In the genomic region with DNA sequence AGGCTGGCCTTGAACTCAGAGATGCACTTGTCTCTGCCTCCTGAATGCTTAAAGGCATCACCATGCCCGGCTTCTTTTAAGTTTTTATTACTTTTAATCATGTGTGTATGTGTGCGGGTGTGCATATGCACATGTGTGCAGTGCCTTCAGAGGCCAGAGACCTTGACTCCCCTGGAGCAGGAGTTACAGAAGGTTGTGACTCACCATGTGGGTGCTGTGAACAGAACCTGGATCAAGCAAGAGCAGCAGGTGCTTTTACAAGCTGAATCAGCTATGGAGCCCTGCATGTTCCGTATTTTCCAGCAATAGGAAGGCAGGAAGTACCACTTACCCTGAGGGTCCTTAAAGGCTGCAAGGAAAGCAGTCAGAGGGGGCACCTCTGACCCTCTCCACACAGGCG, we compare ENCODE assay signal across 10 mouse cellular contexts. TPM values are rescaled to one million over a fixed set of nuclear protein-coding genes. Genes with fewer than 3 reads are reported as not detected.
DNase-seq lines count a peak whose midpoint lies in the region; ATAC-seq and TF ChIP-seq lines count a peak whose summit lies in the region.
"Had no signal": no experiment of that assay in that cellular context is flagged by ENCODE, and none has a peak within 500 bp of the region (broad histone marks: within the 10 kb centered on the region; RNA-seq: fewer than 3 reads in every experiment).

No protein-coding gene starts in this region.

- no peaks in the 10 kb centered on the region for H3K36me3 ChIP-seq in kidney, embryonic 14.5 days (ENCODE audit: control insufficient read depth, insufficient read depth, low read length)
- H3K36me3 ChIP-seq in embryonic facial prominence, embryonic 13.5 days, result no peaks in the 10 kb centered on the region
- no peaks in the 10 kb centered on the region for H3K36me3 ChIP-seq in hindbrain, postnatal 0 days (ENCODE audit: insufficient read depth, low read length)
- no peaks in the 10 kb centered on the region for H3K36me3 ChIP-seq in midbrain, embryonic 16.5 days (ENCODE audit: control insufficient read depth, insufficient read depth, low read length)

- H3K27me3 ChIP-seq in kidney, embryonic 14.5 days (ENCODE audit: control insufficient read depth, insufficient read depth, low read length), result no peaks in the 10 kb centered on the region
- H3K27me3 ChIP-seq in embryonic facial prominence, embryonic 13.5 days, result no peaks in the 10 kb centered on the region
- H3K27me3 ChIP-seq in hindbrain, postnatal 0 days (ENCODE audit: insufficient read depth, low read length), result no peaks in the 10 kb centered on the region
- H3K27me3 ChIP-seq in midbrain, embryonic 16.5 days (ENCODE audit: control insufficient read depth, insufficient read depth, low read depth, low read length), result no peaks in the 10 kb centered on the region; the same call in 1 of the 2 replicates

- H3K9ac ChIP-seq in kidney, embryonic 14.5 days (ENCODE audit: low read depth, low read length), result peak overlapping the region; percentile 60
- H3K9ac ChIP-seq in embryonic facial prominence, embryonic 13.5 days, result peak overlapping the region; percentile 76
- H3K9ac ChIP-seq in hindbrain, postnatal 0 days (replicated peaks; ENCODE audit: low read length), result peak overlapping the region; percentile 41; the same call in 1 of the 2 replicates
- peak overlapping the region; percentile 60 for H3K9ac ChIP-seq in midbrain, embryonic 16.5 days (ENCODE audit: low read depth, low read length)

- H3K9me3 ChIP-seq in kidney, embryonic 14.5 days (ENCODE audit: control insufficient read depth, low read length), result no peaks in the 10 kb centered on the region
- no peaks in the 10 kb centered on the region for H3K9me3 ChIP-seq in embryonic facial prominence, embryonic 13.5 days
- no peaks in the 10 kb centered on the region for H3K9me3 ChIP-seq in hindbrain, postnatal 0 days (ENCODE audit: low read length)
- no peaks in the 10 kb centered on the region for H3K9me3 ChIP-seq in midbrain, embryonic 16.5 days (replicated peaks; ENCODE audit: control insufficient read depth, low read length, poor library complexity, severe bottlenecking)

- no peak for DNase-seq in kidney, postnatal 25 days
- no peak for DNase-seq in hindbrain, postnatal 0 days (ENCODE audit: low spot score)
- no peak for DNase-seq in urinary bladder, adult 18-20 months (ENCODE audit: low spot score in 2 of 2)
- DNase-seq in thymus, postnatal 14 days, result no peak
- no peak for DNase-seq in c-Kit-positive CD71-positive TER-119-positive erythroid progenitor cells, embryonic 14.5 days (ENCODE audit: low spot score)
- DNase-seq: cerebellum, postnatal 14 days; heart, adult 11 months had no signal

- H3K4me1 ChIP-seq in kidney, embryonic 14.5 days (ENCODE audit: control insufficient read depth, insufficient read depth, low read length), result peaks cover 36% of the 10 kb centered on the region
- H3K4me1 ChIP-seq in embryonic facial prominence, embryonic 13.5 days, result peaks cover 44% of the 10 kb centered on the region
- peaks cover 5% of the 10 kb centered on the region for H3K4me1 ChIP-seq in hindbrain, postnatal 0 days (ENCODE audit: insufficient read depth, low read length)
- peaks cover 10% of the 10 kb centered on the region for H3K4me1 ChIP-seq in midbrain, embryonic 16.5 days (ENCODE audit: control insufficient read depth, insufficient read depth, low read length)

- no peak; the same call in 1 of the 2 replicates for ATAC-seq in kidney, embryonic 14.5 days (ENCODE audit: low FRiP score, low TSS enrichment)
- no peak for ATAC-seq in embryonic facial prominence, embryonic 13.5 days (ENCODE audit: insufficient number of reproducible peaks, insufficient read depth, low FRiP score, low TSS enrichment, low read depth)
- ATAC-seq in hindbrain, postnatal 0 days, result no peak
- ATAC-seq in midbrain, embryonic 16.5 days, result no peak

- peak overlapping the region; percentile 32 for H3K4me2 ChIP-seq in kidney, embryonic 14.5 days (replicated peaks; ENCODE audit: low read depth, low read length)
- peak overlapping the region; percentile 64 for H3K4me2 ChIP-seq in embryonic facial prominence, embryonic 13.5 days
- peak overlapping the region; percentile 53 for H3K4me2 ChIP-seq in hindbrain, postnatal 0 days (ENCODE audit: low read depth, low read length)
- H3K4me2 ChIP-seq in midbrain, embryonic 16.5 days (ENCODE audit: low read length), result peak overlapping the region; percentile 65

- TF ChIP-seq CTCF in hindbrain, postnatal 0 days (IDR thresholded peaks at IDR 0.05; ENCODE audit: low read depth), result no peak

- whole genome bisulfite sequencing in kidney, embryonic 14.5 days, result 60% methylated on average over 4 of the region's 4 CpGs
- 52% methylated on average over 4 of the region's 4 CpGs for WGBS in embryonic facial prominence, embryonic 13.5 days
- WGBS in hindbrain, postnatal 0 days, result 62% methylated on average over 4 of the region's 4 CpGs
- WGBS in midbrain, embryonic 16.5 days, result 54% methylated on average over 4 of the region's 4 CpGs

- H3K27ac ChIP-seq in kidney, embryonic 14.5 days (ENCODE audit: low read depth, low read length), result peak overlapping the region; percentile 90
- H3K27ac ChIP-seq in embryonic facial prominence, embryonic 13.5 days, result peak overlapping the region; percentile 92
- no peak overlapping the region for H3K27ac ChIP-seq in hindbrain, postnatal 0 days
- no peak overlapping the region for H3K27ac ChIP-seq in midbrain, embryonic 16.5 days (ENCODE audit: low read length)

- H3K4me3 ChIP-seq in kidney, embryonic 14.5 days (ENCODE audit: low read length), result peak overlapping the region; percentile 7; the same call in 1 of the 2 replicates
- H3K4me3 ChIP-seq in embryonic facial prominence, embryonic 13.5 days, result peak overlapping the region; percentile 39
- H3K4me3 ChIP-seq in hindbrain, postnatal 0 days (ENCODE audit: low read length), result no peak overlapping the region; the same call in 1 of the 2 replicates
- H3K4me3 ChIP-seq in midbrain, embryonic 16.5 days (ENCODE audit: low read depth, low read length), result peak overlapping the region; percentile 32

RNA-seq across cellular contexts. Expression of a gene that starts 7.5 kb away (rescaled TPM):
- polyA plus RNA-seq in kidney, embryonic 14.5 days (2014; fragmentation: Nextera tagmentation; extraction: Ambion mirVana), result 95.1 and 117 TPM in 2 replicates
- polyA plus RNA-seq in embryonic facial prominence, embryonic 13.5 days (2015; fragmentation: Nextera tagmentation; extraction: Ambion mirVana), result 54.7 and 68.5 TPM in 2 replicates
- total RNA-seq in hindbrain, postnatal 0 days (2014; rRNA removed), result 486 and 650 TPM in 2 replicates
- polyA plus RNA-seq in hindbrain, postnatal 0 days (2015; fragmentation: Nextera tagmentation; extraction: Ambion mirVana), result 90.4 and 96.3 TPM in 2 replicates
- polyA plus RNA-seq in midbrain, embryonic 16.5 days (2015; fragmentation: Nextera tagmentation; extraction: Ambion mirVana), result 60.4 and 67.9 TPM in 2 replicates

RNA-seq across cellular contexts. Expression of a gene that starts 12.0 kb away (rescaled TPM):
- 0.12 TPM in 1 of 2 replicates, not detected in the other for polyA plus RNA-seq in kidney, embryonic 14.5 days (2014; fragmentation: Nextera tagmentation; extraction: Ambion mirVana)
- 0.07 TPM in 1 of 2 replicates, not detected in the other for polyA plus RNA-seq in embryonic facial prominence, embryonic 13.5 days (2015; fragmentation: Nextera tagmentation; extraction: Ambion mirVana)
- 0.05 and 0.18 TPM in 2 replicates for total RNA-seq in hindbrain, postnatal 0 days (2014; rRNA removed)
- 0.05 and 0.08 TPM in 2 replicates for polyA plus RNA-seq in hindbrain, postnatal 0 days (2015; fragmentation: Nextera tagmentation; extraction: Ambion mirVana)
- polyA plus RNA-seq in midbrain, embryonic 16.5 days (2015; fragmentation: Nextera tagmentation; extraction: Ambion mirVana), result 0.06 TPM in 1 of 2 replicates, not detected in the other

RNA-seq across cellular contexts. Expression of a gene that starts 18.2 kb away (rescaled TPM):
- polyA plus RNA-seq in kidney, embryonic 14.5 days (2014; fragmentation: Nextera tagmentation; extraction: Ambion mirVana), result 353 and 447 TPM in 2 replicates
- polyA plus RNA-seq in embryonic facial prominence, embryonic 13.5 days (2015; fragmentation: Nextera tagmentation; extraction: Ambion mirVana), result 248 and 270 TPM in 2 replicates
- 301 and 453 TPM in 2 replicates for total RNA-seq in hindbrain, postnatal 0 days (2014; rRNA removed)
- 188 and 190 TPM in 2 replicates for polyA plus RNA-seq in hindbrain, postnatal 0 days (2015; fragmentation: Nextera tagmentation; extraction: Ambion mirVana)
- 137 and 143 TPM in 2 replicates for polyA plus RNA-seq in midbrain, embryonic 16.5 days (2015; fragmentation: Nextera tagmentation; extraction: Ambion mirVana)

RNA-seq across cellular contexts. Expression of a gene that starts 27.1 kb away (rescaled TPM):
- polyA plus RNA-seq in kidney, embryonic 14.5 days (2014; fragmentation: Nextera tagmentation; extraction: Ambion mirVana), result 0.23 and 0.73 TPM in 2 replicates
- polyA plus RNA-seq in embryonic facial prominence, embryonic 13.5 days (2015; fragmentation: Nextera tagmentation; extraction: Ambion mirVana), result not detected in 2 replicates
- not detected in 2 replicates for total RNA-seq in hindbrain, postnatal 0 days (2014; rRNA removed)
- not detected in 2 replicates for polyA plus RNA-seq in hindbrain, postnatal 0 days (2015; fragmentation: Nextera tagmentation; extraction: Ambion mirVana)
- not detected in 2 replicates for polyA plus RNA-seq in midbrain, embryonic 16.5 days (2015; fragmentation: Nextera tagmentation; extraction: Ambion mirVana)

RNA-seq across cellular contexts. Expression of a gene that starts 31.0 kb away (rescaled TPM):
- polyA plus RNA-seq in kidney, embryonic 14.5 days (2014; fragmentation: Nextera tagmentation; extraction: Ambion mirVana), result 62.2 and 62.6 TPM in 2 replicates
- polyA plus RNA-seq in embryonic facial prominence, embryonic 13.5 days (2015; fragmentation: Nextera tagmentation; extraction: Ambion mirVana), result 50.5 and 63.1 TPM in 2 replicates
- 65.7 and 68.4 TPM in 2 replicates for total RNA-seq in hindbrain, postnatal 0 days (2014; rRNA removed)
- 44.2 and 56.5 TPM in 2 replicates for polyA plus RNA-seq in hindbrain, postnatal 0 days (2015; fragmentation: Nextera tagmentation; extraction: Ambion mirVana)
- polyA plus RNA-seq in midbrain, embryonic 16.5 days (2015; fragmentation: Nextera tagmentation; extraction: Ambion mirVana), result 67.2 and 69.7 TPM in 2 replicates

Comparison
In these comparisons a context has a peak if more than half of its experiments do, and no peak if none do; other contexts are left out.
1. H3K27ac ChIP-seq: peak in kidney, embryonic 14.5 days (single experiment) and embryonic facial prominence, embryonic 13.5 days (single experiment); none in hindbrain, postnatal 0 days (single experiment) and midbrain, embryonic 16.5 days (single experiment).
2. Peak in every context shown above with its lines, with median percentiles within 50 percentile points of each other: H3K4me2 ChIP-seq and H3K9ac ChIP-seq.